Mouse (Mus musculus): ENCODE results near the gene Ndufv1. TPM values are rescaled to one million over a fixed set of nuclear protein-coding genes. Genes with fewer than 3 reads are reported as not detected.
"Not testable (repeated sequence)": the region's sequence is repeated elsewhere in the genome, so short reads cannot be mapped to it uniquely, and the experiment has no call there.

Ndufv1 gene
- polyA plus RNA-seq (2017; shearing (Covaris generic)) = 100 to 1,000 TPM; 109 to 164 TPM

GRCm38 (mm10) chr19:4012432-4013022, at the start of gene Ndufv1:
TSS of gene Ndufv1 (minus strand) at chr19:4012806.
- ATAC-seq = peak; percentile 99

GRCm38 (mm10) chr19:4060899-4061465, 48.4 kb upstream of the Ndufv1 start:
- ATAC-seq = no peak

- ATAC-seq = peak; percentile 3
These were observed 47.7 kb upstream of the Ndufv1 start for GRCm38 (mm10) chr19:4060044-4060898.

- ATAC-seq = peak; percentile 87
These were observed 46.6 kb upstream of the Ndufv1 start, which contains the start of gene Gstp3 for GRCm38 (mm10) chr19:4059069-4059740. TSS of gene Gstp3 (minus strand) at chr19:4059569.

GRCm38 (mm10) chr19:4058581-4058980, 46.0 kb upstream of the Ndufv1 start:
- no peak for ATAC-seq

GRCm38 (mm10) chr19:4057962-4058361, 45.4 kb upstream of the Ndufv1 start:
- ATAC-seq = no peak

- no peak for ATAC-seq
These were observed 44.8 kb upstream of the Ndufv1 start for GRCm38 (mm10) chr19:4057389-4057788.

GRCm38 (mm10) chr19:4056727-4057126, 44.1 kb upstream of the Ndufv1 start:
- no peak for ATAC-seq

GRCm38 (mm10) chr19:4055947-4056693, 43.5 kb upstream of the Ndufv1 start:
- no peak for ATAC-seq

- no peak for ATAC-seq
These were observed 42.8 kb upstream of the Ndufv1 start for GRCm38 (mm10) chr19:4055216-4055946.

GRCm38 (mm10) chr19:4054613-4055012, 42.0 kb upstream of the Ndufv1 start:
- ATAC-seq = no peak

GRCm38 (mm10) chr19:4052516-4053030, 40.0 kb upstream of the Ndufv1 start:
- ATAC-seq = peak; percentile 60

GRCm38 (mm10) chr19:4051741-4052515, 39.3 kb upstream of the Ndufv1 start:
- peak; percentile 74 for ATAC-seq

GRCm38 (mm10) chr19:4051016-4051415, 38.4 kb upstream of the Ndufv1 start:
- no peak for ATAC-seq

GRCm38 (mm10) chr19:4049069-4049468, 36.5 kb upstream of the Ndufv1 start:
- ATAC-seq = not testable (repeated sequence)

- no peak for ATAC-seq
These were observed 35.3 kb upstream of the Ndufv1 start for GRCm38 (mm10) chr19:4047859-4048258.

GRCm38 (mm10) chr19:4046866-4047254, 34.3 kb upstream of the Ndufv1 start:
- no peak for ATAC-seq

GRCm38 (mm10) chr19:4045966-4046865, 33.6 kb upstream of the Ndufv1 start, which contains the start of gene Gstp2:
TSS of gene Gstp2 (minus strand) at chr19:4046023.
- no peak for ATAC-seq

- ATAC-seq = not testable (repeated sequence)
These were observed 31.5 kb upstream of the Ndufv1 start for GRCm38 (mm10) chr19:4044109-4044508.
